Mouse (Mus musculus) mature B cell (primary cell): Measurements from ENCODE around the gene Sept9.

Experiments used
- in situ Hi-C: fragments of 300-500 bp; cut with MboI; formaldehyde crosslinking; loops from 2 replicates; pipeline ENCODE4 v1.14.3; 2019

The Sept9 gene

DNA sequence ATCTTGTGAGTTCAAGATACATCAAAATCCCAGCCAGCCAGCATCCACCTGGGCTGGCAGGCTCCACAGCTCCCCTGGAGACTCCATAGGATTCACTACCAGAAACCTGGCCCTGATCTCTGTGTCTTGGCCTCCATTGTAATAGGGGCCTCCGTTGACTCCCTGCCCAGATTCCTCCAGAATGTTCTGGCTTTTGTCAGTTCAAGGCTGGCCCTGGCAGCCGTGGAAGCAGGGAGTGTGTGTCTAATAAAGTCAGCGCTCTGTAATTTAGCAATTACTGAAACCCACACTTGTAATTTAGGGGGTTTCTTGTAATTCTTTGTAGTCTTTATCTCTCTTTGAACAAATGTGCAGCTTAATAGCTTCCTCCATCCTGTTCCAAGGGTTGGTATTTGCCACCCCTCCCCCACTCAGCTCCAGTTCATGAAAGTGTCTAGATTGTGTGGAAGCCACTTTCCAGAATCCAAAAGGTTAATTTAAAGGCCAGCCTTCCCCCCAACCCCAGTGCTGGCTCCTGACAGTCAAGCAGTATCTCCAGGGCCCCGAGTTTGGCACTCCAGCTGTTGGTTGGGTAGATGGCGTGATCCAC, 170.9 kb downstream of the Sept9 start:
- in situ Hi-C loops = loop anchor here (25.0 kb wide), 1 partner anchor 283 kb away; no protein-coding TSS in a partner anchor

DNA sequence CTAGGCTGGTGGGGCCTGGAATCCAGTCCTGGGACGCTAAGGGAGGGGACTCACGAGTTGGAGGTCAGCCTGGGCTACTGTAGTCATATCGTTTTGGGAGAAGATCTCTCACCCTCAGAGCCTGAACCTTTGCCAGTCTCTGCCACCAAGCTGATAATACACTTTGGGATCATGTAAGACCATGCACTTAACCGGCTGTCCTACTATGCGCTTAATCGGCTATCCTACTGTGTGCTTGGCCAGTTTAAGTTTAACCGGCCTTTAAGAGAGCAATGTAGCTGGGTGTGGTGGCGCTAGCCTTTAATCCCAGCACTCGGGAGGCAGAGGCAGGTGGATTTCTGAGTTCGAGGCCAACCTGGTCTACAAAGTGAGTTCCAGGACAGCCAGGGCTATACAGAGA, 173.1 kb downstream of the Sept9 start:
- in situ Hi-C loops = loop anchor here (25.0 kb wide), 1 partner anchor 285 kb away; no protein-coding TSS in a partner anchor

GRCm38 (mm10) chr11:117373195-117373594, 173.7 kb downstream of the Sept9 start:
- in situ Hi-C loops = loop anchor here (25.0 kb wide), 1 partner anchor 286 kb away; no protein-coding TSS in a partner anchor

DNA sequence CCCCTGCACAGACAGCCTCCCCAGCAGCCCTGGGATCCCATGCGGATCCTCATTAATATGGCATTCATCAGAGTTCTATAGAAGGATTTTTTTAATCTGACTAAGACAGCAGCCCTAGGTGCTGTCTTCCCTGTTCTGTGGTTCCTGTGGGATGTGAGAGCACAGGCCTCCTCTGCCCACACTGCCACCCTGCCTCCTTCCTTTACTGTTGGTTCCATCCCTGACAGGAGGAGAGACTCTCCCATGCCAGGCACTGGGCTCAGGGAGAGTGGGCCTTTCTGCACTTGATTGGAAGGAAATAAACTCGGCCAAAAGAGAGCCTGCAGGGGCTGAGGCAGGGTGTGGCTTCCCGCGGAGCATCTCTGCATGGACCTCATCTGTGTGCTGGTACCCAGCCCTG, 174.4 kb downstream of the Sept9 start:
- in situ Hi-C loops = loop anchor here (25.0 kb wide), 1 partner anchor 287 kb away; no protein-coding TSS in a partner anchor

- in situ Hi-C loops = loop anchor here (25.0 kb wide), 1 partner anchor 287 kb away; no protein-coding TSS in a partner anchor
These were observed 174.8 kb downstream of the Sept9 start for GRCm38 (mm10) chr11:117374288-117374687.

DNA sequence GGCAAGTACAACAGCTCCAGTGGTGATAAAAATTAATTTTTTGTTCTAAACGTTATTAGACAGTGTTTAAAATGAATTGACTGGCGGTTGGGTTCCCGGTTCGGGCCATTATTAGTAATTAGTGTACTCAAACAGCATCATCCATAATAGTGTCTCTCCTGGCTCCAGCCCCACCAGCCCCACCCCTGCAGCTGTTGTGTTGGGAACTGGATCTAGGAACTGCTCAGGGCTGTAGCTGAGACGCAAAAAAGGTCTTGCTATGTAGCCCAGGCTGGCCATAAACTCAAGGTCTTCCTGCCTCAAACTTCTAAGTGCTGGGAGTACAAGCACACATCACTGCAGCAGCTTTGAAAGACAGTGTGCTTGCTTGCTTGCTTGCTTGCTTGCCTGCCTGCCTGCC, 180.3 kb downstream of the Sept9 start:
- in situ Hi-C loops = loop anchor here (10.0 kb wide), 1 partner anchor 445 kb away; the partner anchor contains the start of genes Afmid and Tk1

DNA sequence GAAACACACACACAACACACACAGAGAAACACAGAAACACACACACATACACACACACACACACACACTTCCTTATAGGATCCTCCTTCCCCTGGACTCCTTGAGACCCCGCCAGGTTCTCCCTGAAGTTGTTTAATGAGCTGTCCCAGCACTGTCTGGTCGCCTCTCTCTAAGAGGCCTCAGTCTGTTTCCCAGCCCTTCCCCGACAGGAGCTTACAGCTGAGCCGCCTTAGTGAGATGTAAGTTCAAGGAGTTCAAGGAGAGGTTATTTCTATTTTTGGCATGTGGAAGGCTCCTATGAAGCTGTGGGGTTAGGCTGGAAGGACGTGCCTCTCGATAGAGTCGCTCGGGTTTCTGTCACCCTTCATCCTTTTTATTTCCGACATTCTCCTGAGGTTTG, 184.8 kb downstream of the Sept9 start:
- in situ Hi-C loops = loop anchor here (10.0 kb wide), 1 partner anchor 441 kb away; the partner anchor contains the start of genes Afmid and Tk1

DNA sequence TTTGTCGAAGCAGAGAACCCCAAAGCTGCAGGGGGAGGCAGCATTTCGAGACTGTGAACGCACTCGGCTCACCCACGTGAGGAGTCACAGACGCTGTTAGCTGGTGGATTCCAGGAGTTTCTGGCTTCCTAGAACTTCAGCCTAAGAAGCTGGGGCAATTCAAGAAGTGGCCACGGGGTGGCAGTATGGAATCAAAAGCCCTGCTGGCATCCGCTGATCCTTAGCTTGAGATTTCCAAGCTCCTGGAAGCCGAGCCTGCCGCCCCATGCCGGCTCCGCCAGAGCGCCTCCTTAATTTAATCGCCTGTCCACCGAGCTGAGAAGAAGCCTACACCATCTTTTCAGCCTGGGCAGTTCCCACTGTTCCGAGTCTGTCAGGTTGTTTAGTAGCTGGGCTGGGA, 185.4 kb downstream of the Sept9 start:
- in situ Hi-C loops = loop anchor here (10.0 kb wide), 1 partner anchor 440 kb away; the partner anchor contains the start of genes Afmid and Tk1

- in situ Hi-C loops = loop anchor here (10.0 kb wide), 1 partner anchor 439 kb away; the partner anchor contains the start of genes Afmid and Tk1
These were observed 186.1 kb downstream of the Sept9 start for GRCm38 (mm10) chr11:117385331-117386103.

GRCm38 (mm10) chr11:117387241-117387640, 187.8 kb downstream of the Sept9 start:
- in situ Hi-C loops = loop anchor here (10.0 kb wide), 1 partner anchor 438 kb away; the partner anchor contains the start of genes Afmid and Tk1

- in situ Hi-C loops = no loop called here
These were observed 190.5 kb downstream of the Sept9 start for GRCm38 (mm10) chr11:117390001-117390402.

- in situ Hi-C loops = no loop called here
These were observed 191.5 kb downstream of the Sept9 start for GRCm38 (mm10) chr11:117390774-117391534.

DNA sequence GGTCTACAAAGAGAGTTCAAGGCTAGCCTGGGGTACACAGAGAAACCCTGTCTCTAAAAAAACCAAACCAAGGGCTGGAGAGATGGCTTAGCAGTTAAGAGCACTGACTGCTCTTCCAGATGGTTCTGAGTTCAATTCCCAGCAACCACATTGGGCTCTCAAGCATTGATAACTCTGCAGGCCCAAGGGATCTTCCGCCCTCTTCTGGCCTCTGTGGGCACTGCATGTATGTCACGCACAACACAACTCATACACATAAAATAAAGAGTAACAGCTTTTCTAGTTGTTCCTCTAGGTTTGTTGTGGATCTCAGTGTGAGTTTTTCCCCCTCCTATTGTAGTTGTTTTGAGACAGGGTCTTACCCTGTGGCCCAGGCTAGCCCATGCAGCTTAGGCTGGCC, 192.8 kb downstream of the Sept9 start:
- in situ Hi-C loops = no loop called here

GRCm38 (mm10) chr11:117393715-117394114, 194.3 kb downstream of the Sept9 start:
- in situ Hi-C loops = no loop called here

DNA sequence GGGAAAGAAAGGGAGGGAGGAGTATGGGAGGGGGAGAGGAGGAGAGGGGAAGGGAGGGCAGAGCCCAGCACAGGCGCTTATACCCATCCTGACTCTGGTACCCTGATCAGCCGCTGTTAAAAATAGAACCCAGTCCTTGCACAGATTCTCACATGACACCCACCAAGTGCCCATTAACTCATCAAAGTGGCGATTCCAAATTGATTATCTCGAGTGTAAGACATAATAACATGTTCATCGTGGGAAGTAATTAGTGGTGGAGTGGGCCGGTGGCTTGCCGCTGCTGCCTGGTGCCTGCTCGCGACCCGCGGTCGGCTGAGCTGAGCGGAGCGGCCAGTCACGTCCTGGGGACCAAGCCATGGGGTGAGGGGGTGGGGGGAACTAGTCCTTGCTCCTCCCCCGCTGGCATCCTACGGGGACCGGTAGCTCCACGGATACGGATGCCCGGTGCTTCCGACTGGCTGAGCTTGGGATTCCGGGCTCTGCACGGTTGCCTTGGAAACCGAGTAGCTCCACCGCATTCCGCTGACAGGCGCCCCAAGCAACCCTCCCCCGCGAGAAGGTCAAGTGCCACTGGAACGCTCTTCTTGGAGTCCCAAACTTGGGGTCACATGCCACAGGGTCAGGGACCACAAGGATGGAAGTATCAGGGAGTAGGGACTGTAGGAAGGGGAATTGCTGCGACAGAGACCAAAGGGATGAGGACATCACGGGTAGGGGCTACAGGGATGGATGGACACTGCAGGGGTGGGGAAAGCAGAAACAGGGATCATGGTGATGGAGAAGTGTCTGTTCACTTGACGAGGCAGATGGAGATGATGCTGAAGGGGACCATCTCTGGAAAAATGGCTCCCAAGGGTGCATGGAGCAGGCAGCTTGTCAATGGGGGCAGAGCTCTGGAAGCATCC, 195.0 kb downstream of the Sept9 start:
- in situ Hi-C loops = no loop called here

- in situ Hi-C loops = no loop called here
These were observed 195.8 kb downstream of the Sept9 start for GRCm38 (mm10) chr11:117395228-117395627.

DNA sequence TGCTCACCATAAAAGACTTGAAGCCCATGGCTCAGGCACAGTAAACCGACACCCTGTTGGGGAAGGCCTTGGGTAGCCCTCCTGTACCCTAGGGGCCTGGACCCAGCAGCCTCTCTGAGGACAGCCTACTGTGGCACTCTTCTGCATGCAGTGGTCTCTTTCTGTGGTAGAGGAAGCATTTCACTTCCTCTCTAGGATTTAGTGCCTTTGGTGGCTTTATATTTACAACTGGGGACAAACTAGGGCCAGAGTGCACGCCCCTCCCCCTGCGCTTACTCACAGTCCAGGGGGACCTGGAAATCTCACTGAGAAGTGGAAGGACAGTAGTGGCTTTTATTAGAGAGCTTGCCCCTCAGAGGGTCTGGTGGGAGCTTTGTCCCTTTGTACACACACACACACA, 197.5 kb downstream of the Sept9 start:
- in situ Hi-C loops = no loop called here

GRCm38 (mm10) chr11:117397755-117398154, 198.3 kb downstream of the Sept9 start:
- in situ Hi-C loops = no loop called here

DNA sequence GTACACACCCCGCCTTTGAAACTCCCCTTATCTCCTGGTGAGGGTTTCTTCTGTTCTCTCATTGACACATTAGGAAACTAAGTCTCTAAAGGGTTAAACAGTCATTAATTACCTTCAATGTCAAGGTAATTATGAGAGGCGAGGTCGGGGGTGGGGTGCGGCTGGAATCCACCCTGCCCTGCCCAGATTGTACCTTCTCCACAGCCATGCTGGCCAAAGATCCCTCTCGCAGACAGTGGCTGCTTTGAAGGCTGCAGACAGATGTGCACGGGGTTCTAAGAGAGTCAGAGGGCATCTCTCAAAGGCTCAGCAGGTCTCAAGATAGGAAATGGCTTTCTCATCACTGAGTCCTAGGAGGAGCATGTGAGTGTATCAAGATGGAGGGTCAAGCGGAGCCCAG, 198.7 kb downstream of the Sept9 start:
- in situ Hi-C loops = no loop called here

GRCm38 (mm10) chr11:117401583-117402367, 202.3 kb downstream of the Sept9 start:
- in situ Hi-C loops = no loop called here
